Mouse (Mus musculus) liver, embryonic 15.5 days (tissue): ENCODE results near the gene Arntl2. TPM values are rescaled to one million over a fixed set of nuclear protein-coding genes. Genes with fewer than 3 reads are reported as not detected.

Experiments
- ATAC-seq: fragments of 200-750 bp; cut with Nextera tagmentation; 2 replicates; pipeline ENCODE4 v1.8.0; 2017; ENCODE audit warnings: moderate number of reproducible peaks, mild to moderate bottlenecking, moderate library complexity; ENCODE audit not compliant: insufficient read depth
- H3K27ac ChIP-seq: fragments of 300-500 bp; sonication (generic); replicated peaks from 2 replicates; pipeline ENCODE4 v1.5.1; 2015; ENCODE audit warnings: mild to moderate bottlenecking, inconsistent platforms
- H3K27me3 ChIP-seq: fragments of 300-500 bp; sonication (generic); 2 replicates; pipeline ENCODE4 v1.6.1; 2015; ENCODE audit warnings: mild to moderate bottlenecking, inconsistent platforms
- H3K36me3 ChIP-seq: fragments of 300-500 bp; sonication (generic); replicated peaks from 2 replicates; pipeline ENCODE4 v1.6.1; 2015; ENCODE audit warnings: moderate library complexity, mild to moderate bottlenecking, inconsistent platforms
- H3K4me1 ChIP-seq: fragments of 300-500 bp; sonication (generic); replicated peaks from 2 replicates; pipeline ENCODE4 v1.6.1; 2015; ENCODE audit warnings: inconsistent platforms
- H3K4me2 ChIP-seq: fragments of 300-500 bp; sonication (generic); 2 replicates; pipeline ENCODE4 v1.6.1; 2015; ENCODE audit warnings: moderate library complexity, mild to moderate bottlenecking, inconsistent platforms
- H3K4me3 ChIP-seq: fragments of 300-500 bp; sonication (generic); replicated peaks from 2 replicates; pipeline ENCODE4 v1.5.1; 2015; ENCODE audit warnings: mild to moderate bottlenecking, inconsistent platforms
- H3K9ac ChIP-seq: fragments of 300-500 bp; sonication (generic); 2 replicates; pipeline ENCODE4 v1.6.1; 2015; ENCODE audit warnings: moderate library complexity, mild to moderate bottlenecking, inconsistent platforms
- H3K9me3 ChIP-seq: fragments of 300-500 bp; sonication (generic); replicated peaks from 2 replicates; pipeline ENCODE4 v1.6.1; 2016; ENCODE audit warnings: inconsistent platforms
- WGBS: fragments of 180-500 bp; shearing (Covaris S2); methylation state at CpG from one replicate; pipeline ENCODE4 v1.1.7; 2015; ENCODE audit warnings: mixed read lengths; ENCODE audit not compliant: insufficient replicate concordance; 5-methylcytosine and 5-hydroxymethylcytosine counted together
- polyA plus RNA-seq: library from polyadenylated mRNA; unstranded; fragments of >200 nt; fragmentation: Nextera tagmentation; extraction: Ambion mirVana; gene quantifications from 2 replicates; pipeline ENCODE4 v1.2.1, GENCODE M21; 2015

Gene Arntl2
- polyA plus RNA-seq, 1 experiment from 2014 or later, result 0.43 TPM

- H3K9ac ChIP-seq, result no peak overlapping the region
- no peak overlapping the region for H3K4me2 ChIP-seq
- H3K27me3 ChIP-seq, result no peaks in the 10 kb centered on the region
- no peaks in the 10 kb centered on the region for H3K9me3 ChIP-seq
- H3K4me3 ChIP-seq, result no peak overlapping the region
- whole genome bisulfite sequencing, result 46% methylated on average over 10 of the region's 10 CpGs
- no peak for ATAC-seq
- no peaks in the 10 kb centered on the region for H3K4me1 ChIP-seq
- H3K36me3 ChIP-seq, result no peaks in the 10 kb centered on the region
- no peak overlapping the region for H3K27ac ChIP-seq
These were observed 83.1 kb downstream of the Arntl2 start for GRCm38 (mm10) chr6:146878926-146879325.

DNA sequence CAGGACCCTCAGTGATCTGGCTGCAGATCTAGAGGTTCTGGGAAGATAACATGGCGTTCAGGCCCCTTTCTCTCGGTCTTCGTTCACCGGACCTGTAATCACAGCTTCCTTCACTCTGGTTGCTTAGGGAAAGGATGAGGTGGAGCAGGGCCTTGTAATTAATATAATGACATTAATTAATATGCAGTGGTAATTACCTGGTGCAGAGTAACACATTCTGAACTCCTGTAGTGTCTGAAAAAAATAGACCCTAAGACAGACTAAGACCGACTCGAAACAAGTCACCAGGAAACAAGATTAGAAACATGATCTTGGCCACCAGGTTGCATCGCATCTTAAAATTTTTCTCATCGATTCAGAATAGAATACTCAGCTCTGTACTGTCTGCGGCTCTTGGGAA, 84.0 kb downstream of the Arntl2 start:
- H3K9me3 ChIP-seq, result no peaks in the 10 kb centered on the region
- no peaks in the 10 kb centered on the region for H3K36me3 ChIP-seq
- H3K9ac ChIP-seq, result no peak overlapping the region
- WGBS, result 78% methylated on average over 9 of the region's 9 CpGs
- H3K4me3 ChIP-seq, result no peak overlapping the region
- no peak overlapping the region for H3K27ac ChIP-seq
- H3K4me2 ChIP-seq, result no peak overlapping the region
- H3K4me1 ChIP-seq, result no peaks in the 10 kb centered on the region
- no peak for ATAC-seq
- no peaks in the 10 kb centered on the region for H3K27me3 ChIP-seq

GRCm38 (mm10) chr6:146880296-146880695, 84.4 kb downstream of the Arntl2 start:
- WGBS, result 55% methylated on average over 4 of the region's 4 CpGs
- no peaks in the 10 kb centered on the region for H3K36me3 ChIP-seq
- H3K27me3 ChIP-seq, result no peaks in the 10 kb centered on the region
- no peak for ATAC-seq
- H3K4me3 ChIP-seq, result no peak overlapping the region
- no peaks in the 10 kb centered on the region for H3K9me3 ChIP-seq
- H3K9ac ChIP-seq, result no peak overlapping the region
- H3K4me1 ChIP-seq, result no peaks in the 10 kb centered on the region
- H3K4me2 ChIP-seq, result no peak overlapping the region
- H3K27ac ChIP-seq, result no peak overlapping the region

DNA sequence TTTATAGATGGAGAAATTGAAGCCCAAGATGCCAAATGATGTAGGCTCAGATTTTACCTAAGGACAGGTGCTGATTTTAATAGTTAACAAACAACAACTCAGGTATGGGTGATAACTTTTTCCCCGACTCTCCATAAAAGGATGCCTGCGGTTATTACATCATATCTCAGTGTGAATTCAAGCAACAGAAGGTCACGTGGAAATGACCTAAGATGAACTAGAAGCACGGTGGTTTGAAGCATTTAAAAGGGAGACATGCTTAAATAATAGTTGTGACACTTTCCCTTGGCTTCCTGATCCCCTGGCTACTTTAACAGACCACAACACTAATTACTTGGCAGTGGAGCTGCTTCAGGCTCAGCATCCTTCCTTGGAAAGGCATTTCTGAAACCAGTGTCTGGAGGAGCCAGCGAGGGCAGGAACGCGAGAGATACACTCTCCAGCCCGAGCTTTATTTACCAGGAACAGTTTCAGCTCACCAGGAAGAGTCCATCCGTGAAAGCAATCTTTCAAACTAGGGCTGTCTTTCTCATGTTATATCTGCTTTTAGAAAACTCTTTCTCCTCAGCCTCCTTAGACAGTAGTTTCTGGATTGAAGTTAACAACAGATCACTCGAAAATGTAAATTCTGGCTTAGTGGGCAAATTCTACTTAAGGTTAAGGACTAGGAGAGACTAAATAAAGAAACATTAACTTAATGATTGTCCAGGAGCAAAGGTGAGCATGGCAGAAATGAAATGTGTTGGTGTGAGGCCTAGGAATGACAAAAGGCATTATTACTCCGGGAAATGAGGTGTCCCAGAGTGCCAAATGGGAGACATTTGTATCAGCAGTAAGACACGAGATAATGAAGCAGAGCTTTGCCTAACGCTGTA, 86.3 kb downstream of the Arntl2 start:
- no peak overlapping the region for H3K4me2 ChIP-seq
- no peaks in the 10 kb centered on the region for H3K36me3 ChIP-seq
- H3K9me3 ChIP-seq, result no peaks in the 10 kb centered on the region
- H3K27me3 ChIP-seq, result no peaks in the 10 kb centered on the region
- WGBS, result 51% methylated on average over 13 of the region's 13 CpGs
- no peak for ATAC-seq
- no peak overlapping the region for H3K4me3 ChIP-seq
- H3K27ac ChIP-seq, result no peak overlapping the region
- no peak overlapping the region for H3K9ac ChIP-seq
- peaks cover under 1% of the 10 kb centered on the region; the same call in 1 of the 2 replicates for H3K4me1 ChIP-seq

Other genes with a start within 250 kb of the Arntl2 start
- gene Fgfr1op2, start 218.9 kb upstream of the Arntl2 start, polyA plus RNA-seq, result 81.0 and 83.4 TPM in 2 replicates
- 29.4 and 30.3 TPM in 2 replicates for gene Ints13, start 218.2 kb upstream of the Arntl2 start, polyA plus RNA-seq
- gene Med21, start 153.5 kb upstream of the Arntl2 start, polyA plus RNA-seq, result 57.6 and 59.1 TPM in 2 replicates
- gene Tm7sf3, start 153.2 kb upstream of the Arntl2 start, polyA plus RNA-seq, result 24.3 and 25.2 TPM in 2 replicates
- 3.8 and 4.5 TPM in 2 replicates for gene Stk38l, start 71.1 kb upstream of the Arntl2 start, polyA plus RNA-seq
- not detected in 2 replicates for gene Smco2, start 54.0 kb downstream of the Arntl2 start, polyA plus RNA-seq
- 9.7 and 10.0 TPM in 2 replicates for gene Ppfibp1, start 92.4 kb downstream of the Arntl2 start, polyA plus RNA-seq
- 0.05 and 0.06 TPM in 2 replicates for gene 1700034J05Rik, start 158.4 kb downstream of the Arntl2 start, polyA plus RNA-seq
- gene Rep15, start 236.5 kb downstream of the Arntl2 start, polyA plus RNA-seq, result 0.24 and 0.35 TPM in 2 replicates
- gene Mrps35, start 246.7 kb downstream of the Arntl2 start, polyA plus RNA-seq, result 50.2 and 51.2 TPM in 2 replicates